Mouse (Mus musculus): ENCODE data around the gene Shroom2.
A peak's percentile ranks its signal among the peaks of the same experiment; 100 is the strongest.

Gene Shroom2

DNA sequence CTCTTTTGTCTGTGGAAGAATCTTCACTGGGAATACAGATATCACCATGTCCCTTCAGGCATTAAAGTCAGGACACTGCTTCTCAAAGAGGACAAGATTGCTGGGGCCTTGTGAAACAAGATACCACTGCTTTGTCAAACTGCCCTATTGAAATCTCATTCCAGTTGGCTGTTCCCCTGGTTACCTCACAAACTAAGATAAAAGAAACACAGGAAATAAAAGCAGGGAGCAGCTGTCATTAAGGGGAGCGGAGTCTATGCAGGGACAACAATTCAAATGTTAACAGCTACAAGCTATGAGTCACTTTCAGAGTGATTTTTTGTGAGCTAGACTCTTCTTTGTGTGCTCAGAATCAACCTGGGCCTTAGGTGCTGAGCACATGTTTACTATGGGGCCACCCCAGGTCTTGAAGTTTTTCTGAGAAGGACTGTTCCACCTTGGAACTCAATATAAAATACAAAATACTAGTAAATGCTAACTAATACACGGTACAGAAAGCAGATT, 78.4 kb downstream of the Shroom2 start:
- DNase-seq = no peak

DNA sequence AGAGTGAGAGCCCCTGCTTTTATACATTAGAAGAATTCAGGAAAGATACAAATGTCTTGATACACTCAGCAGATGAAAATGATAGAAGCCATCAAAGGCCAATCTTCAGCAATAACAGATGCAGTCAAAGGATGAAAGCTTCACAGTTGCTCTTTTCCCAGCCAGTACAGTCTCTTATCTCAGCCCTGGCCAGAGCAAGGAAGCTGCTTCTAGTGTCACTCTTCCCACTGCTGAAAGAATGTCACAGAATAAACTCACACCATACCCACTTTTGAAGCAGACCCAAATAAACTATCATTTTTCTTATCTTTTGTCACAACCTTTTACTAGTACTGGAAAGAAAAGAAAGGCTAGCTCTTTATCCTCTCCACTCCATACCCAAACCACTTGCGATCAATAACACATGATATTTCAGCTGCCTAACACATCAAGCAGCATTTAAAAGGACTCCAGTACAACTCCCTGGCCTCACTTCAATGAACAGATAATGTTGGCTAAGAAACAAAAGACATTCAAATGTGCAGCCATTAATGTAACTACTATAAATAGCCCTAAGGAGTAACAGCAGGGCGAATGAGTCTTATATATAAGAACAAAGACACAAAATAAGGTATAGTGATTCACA, 90.0 kb downstream of the Shroom2 start:
- DNase-seq = no peak

DNA sequence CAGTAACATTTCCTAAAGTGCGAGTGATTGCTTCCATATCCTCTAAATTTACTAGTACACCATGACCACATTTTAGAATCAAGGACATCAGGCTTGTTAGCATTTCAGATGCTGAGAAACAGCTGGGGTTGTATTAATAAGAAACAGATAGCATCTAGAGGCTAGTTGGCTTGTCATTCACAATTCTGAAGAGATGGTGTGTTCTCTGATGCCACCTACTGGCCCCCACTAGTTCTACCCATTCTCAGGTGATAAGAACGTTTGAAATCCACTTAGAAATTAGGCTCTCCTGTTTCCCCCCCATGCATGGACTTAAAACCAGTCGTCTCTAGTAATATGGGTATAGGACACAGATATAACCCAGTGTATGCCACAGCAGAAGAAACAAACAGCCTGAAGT, 92.9 kb downstream of the Shroom2 start:
- peak in 1 of 2 experiments; percentile 1 for DNase-seq

DNA sequence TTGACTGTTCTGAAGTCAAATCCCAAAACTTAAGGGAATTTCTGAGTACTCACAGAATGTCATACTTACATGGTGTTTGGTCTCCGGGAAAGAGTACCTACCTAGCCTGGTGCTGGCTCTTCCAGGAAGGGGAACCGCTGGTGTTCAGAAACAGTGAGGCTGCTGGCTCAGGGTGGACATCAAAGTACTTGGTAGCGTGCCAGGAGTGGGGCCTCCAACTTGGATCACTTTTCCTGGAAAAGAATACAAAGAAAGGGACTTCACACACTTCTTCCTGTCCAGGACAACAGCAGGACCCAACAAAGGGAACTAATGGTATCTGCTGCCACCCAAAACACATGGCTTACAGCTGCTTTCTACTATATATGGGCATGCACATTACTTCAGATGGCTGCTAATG, 95.8 kb downstream of the Shroom2 start:
- DNase-seq = no peak

DNA sequence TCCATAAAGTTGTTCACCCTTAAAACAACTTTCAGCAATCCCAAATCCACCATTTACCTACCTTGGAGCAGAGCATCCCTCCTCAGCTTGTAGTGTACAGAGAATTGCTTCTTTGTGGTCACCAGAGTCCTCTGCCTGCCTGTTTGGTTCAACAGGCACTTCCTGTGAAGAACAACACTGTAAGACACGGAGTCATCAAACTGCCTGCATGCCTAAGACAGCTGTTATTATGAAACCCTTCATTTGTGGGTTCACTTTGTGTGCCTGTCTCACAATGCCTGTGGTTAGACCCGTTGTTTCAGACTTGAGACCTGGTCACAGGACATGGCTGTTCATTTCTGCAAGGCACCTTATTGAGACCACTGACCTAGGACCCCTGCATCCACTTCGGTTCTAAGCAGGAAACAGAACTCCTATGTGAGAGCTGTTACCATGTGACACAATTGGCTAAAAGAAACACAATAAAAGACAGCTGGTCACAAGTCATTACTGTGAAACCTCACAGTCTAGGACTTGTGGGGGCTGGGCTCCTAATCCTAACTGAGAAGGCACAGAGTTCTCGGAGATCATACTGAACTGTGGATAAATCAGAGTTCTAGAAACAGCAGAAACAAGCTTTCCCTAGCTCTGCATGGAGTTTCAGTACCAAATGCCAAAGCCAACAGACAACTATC, 111.8 kb downstream of the Shroom2 start:
- no peak for DNase-seq

DNA sequence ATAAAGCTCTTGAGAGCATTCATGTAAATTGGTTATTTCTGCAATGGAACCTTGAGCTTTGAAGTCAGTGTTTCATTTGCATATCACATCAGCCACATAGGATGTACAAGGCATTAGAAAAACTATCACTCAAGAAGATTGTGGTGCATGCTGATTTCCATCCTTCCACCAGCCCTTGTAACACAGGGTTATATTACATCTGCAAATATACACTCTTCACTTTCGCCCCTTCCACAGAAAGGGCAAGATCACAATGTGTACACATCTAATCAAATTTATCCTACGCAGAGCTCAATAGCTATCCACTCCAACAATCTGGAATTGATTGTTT, 112.7 kb downstream of the Shroom2 start:
- DNase-seq = no peak

DNA sequence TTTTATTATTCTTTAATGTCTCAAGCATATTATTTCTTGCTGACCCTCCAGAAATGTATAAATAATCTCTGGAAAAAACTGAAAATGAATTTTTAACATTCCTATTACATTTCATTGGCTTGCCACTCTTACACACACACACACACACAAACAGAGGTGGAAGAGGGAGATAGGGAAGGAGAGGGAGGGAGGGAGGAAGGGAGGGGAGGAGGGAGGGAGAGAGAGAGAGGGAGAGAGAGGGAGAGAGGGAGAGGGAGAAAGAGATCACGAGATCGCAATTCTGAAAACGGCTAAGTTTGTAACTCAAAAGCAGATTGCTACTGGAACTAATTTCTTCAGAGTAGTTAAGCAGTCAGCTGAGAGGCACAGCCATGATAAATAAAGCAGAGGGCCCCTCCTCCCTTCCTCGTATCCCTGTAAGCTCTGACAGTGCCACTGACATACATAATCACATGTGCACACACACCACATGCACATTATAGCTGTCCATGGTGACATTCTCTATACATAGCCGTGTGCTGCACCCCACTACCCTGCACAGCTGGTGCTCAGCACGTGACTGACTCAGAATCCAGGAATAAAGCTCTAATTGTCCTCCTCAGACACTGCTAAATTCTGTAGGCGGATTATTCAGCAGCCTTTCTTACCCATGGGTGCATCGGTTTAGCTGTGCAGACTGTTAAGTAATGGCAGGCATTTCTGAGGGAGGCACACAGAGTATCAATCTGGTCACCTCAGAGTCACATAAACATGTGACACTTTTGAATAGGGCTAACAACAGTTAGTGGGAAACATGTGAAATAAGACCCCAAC, 113.3 kb downstream of the Shroom2 start:
- DNase-seq = no peak

DNA sequence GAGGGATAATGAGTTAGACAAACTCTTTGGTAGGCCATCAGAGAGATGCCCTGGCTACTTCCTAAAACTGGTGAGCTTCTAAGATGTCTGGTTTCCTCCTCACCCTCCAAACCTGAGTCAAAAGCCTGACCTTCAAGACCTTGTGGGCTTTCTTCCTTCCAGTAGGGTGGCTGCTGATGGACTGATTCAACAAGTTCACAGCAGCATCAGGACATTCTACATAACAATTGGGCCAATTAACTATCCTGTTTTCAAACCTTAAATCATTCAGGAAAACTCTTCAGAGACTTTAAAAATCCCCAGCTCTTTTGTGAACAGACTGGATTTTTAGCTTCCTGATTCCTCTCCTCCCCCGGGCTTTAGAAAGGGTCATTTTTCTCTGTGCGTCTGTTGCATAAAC, 116.6 kb downstream of the Shroom2 start:
- no peak for DNase-seq

DNA sequence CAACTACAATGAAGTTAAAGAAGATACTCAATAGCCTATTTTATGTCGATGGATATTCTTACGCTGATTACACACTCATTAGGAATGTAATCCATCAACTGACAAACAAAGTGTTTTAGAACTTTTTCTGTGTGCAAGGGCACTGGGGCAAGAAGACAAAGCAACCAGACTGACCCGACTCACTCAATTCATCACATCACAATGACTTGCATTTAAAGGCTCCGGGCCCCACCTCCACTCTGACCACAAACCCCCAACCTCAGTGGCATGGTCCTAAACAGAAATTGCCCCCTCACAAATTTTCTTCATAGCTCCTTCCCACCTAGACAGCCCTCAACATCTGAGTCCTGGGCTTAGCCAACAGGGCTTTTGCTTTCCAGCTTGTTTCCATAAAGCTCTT, 124.4 kb downstream of the Shroom2 start:
- DNase-seq = no peak

DNA sequence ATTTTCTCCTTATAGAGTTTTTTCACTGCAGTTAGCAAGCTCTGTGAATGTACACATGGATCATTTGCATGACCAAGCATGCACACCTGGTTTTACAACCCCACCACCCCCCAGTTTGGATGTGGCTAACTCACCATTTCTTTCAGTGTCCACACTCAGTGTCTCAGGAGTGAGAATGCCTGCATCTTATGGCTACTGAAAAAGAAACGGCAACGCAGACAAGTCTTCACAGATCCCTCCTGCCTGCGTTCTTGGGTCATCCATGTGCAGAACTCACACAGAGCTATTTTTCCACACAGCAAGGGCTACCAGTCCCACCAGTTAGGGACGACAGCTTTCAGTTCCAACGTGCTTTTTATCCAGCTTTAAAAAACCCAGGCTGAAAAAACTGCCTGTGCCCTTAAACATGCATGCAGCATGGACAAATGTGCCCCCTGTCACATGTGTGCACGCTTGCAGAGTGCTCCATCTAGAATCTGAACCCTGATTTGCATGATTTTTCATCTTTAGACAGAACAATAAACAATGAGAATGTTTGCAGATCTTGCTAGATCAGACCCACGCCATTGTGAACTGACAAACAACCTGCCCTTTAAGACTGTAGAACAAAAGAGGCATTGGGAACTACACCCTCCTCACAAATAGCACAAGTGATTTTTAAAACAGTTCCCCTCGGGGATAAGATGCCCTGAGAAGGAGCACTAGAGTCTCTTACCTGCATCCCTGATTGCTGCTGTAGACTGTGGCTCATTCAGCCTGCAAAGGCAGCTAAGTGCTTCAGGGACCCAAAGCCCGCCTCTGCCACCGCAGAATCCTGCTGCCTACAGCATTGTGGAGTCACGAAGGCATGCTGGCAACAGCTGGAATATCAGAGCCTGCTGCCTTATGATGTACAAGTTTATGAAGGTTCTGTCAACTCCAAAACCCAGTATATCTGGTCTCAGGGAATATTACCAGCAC, 125.3 kb downstream of the Shroom2 start:
- DNase-seq = no peak

DNA sequence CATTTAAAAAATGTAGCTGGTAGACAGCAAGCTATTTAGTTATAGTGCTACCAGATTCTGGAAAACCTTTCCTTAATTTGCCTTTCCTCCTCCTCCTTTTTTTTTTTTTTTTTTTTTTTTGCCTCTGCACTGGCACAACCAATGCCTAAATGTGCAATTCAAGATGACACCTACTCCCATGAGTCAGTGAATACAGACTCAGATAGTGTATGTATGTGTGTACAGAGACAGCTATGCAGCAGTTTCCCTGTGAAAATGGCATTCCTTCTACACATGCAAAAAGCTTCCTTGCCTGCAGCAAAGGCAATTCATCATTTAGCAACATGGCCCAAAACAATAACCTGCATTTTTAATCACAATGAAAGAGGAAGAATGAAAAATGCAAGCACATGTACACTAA, 126.1 kb downstream of the Shroom2 start:
- no peak for DNase-seq

DNA sequence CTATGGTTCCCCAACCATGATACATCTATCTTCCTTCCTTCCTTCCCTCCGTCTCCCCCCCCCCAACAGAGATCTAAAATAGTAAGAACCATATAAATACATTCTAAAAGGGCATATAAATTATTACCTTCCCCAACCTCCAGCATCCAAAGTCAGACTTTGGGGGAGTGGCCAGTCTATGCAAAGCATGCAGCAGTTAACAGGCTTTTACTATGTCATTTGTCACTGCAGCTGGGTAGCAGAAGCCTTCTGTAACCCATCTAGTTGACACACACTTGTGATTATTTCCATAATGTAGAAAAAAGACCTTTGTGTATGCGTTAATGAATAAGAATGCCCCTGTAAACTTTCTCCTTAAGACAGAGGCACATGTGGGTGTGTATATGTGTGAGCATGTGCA, 126.6 kb downstream of the Shroom2 start:
- no peak for DNase-seq

DNA sequence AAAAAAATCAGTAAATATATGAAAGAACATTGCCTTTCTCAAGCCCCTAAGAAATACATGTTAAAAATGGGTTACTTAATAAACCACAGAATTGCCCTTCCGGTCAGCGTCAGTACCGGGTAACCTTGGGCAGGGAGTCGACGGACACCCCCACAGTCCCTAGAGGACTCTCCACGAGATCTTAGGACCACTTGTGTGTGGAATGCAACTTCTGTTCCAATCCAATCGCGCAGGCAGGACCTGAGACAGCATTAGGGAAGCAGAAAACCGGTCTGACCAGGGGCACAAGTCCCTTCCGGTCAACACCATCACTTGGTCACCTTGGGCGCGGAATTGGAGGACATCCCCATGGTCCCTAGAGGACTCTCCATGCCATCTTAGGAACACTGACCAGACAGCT, 133.9 kb downstream of the Shroom2 start:
- no peak for DNase-seq

DNA sequence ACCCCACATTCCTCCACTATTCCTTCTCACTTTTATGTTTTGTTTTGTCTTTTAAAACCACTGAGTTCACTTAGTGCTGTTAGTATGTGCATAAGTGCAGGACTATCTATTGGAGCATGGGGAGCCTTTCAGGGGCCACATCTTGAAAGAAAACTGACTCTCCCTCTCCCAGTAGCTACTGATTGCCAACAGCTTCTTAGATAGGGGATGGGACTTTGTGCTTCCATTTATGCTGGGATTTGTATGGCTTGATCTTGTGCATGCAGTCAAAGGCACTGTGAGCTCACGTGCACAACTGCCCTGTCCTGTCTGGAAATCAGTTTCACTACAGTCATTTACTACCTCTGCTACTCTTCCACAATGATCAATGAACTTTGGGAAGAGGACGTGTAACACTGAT, 147.9 kb downstream of the Shroom2 start:
- DNase-seq = no peak

DNA sequence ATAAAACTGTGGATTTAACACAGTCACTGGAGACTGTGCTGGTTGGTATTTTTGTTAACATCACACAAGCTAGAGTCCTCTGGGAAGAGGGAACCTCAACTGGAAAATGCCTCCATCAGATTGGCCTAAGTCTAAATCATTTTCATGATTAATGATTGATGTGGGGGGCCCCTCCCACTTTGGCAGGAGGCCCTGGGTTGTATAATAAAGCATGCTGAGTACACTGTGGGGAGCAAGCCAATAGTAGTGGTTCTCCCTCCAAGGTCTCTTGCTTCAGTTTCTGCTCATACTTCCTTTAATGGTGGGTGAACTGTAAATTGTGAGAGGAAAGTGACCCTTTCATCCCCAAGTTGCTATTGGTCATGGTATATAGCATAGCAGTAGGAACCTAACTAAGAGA, 148.3 kb downstream of the Shroom2 start:
- no peak for DNase-seq

DNA sequence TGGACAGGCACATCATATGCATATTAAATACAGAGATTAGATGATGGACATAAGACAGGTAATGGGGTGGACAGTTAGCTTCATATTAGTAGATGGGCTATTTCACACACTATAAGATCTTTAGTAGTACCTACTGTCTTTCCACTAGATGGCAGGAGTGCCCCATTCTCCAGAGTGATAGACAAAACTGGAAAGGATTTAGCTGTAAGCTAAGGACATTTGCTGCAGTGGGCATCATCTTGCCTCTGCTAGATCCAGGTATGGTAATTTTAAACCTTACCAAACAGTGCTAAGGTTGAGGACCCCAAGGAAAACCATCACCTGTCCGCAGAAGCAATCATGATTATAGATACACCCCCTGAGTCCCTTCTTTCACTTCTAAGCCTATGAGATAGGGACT, 150.8 kb downstream of the Shroom2 start:
- peak in 1 of 2 experiments; percentile 1 for DNase-seq

DNA sequence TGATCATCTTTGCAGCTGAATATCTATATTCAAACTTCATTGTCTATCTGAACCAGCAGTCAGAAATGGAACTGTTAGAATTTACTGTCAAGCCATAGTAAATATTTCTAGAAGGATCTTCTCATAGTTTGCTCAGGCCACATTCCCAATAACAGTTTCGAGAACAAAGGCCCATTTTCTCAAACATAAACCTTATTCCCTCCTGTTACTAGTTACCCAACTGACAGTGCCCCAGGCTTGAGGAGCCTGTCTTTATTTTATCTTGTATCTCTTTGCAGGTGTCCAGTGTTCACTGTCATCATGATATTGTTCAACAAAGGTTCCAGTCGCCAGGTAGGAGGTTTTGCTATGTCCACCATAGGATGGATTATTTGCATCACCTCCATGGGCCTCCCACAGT, 206.2 kb downstream of the Shroom2 start, which contains the start of gene Cldn34a:
TSS of gene Cldn34a (plus strand) at position 301 of the 400 bp plus-strand sequence.
- no peak for DNase-seq
